Mouse (Mus musculus): Measurements from ENCODE around the gene Tmem231. TPM values are rescaled to one million over a fixed set of nuclear protein-coding genes. Genes with fewer than 3 reads are reported as not detected.

The Tmem231 gene
- 15.9 and 16.8 TPM in 2 replicates for polyA plus RNA-seq (2015; fragmentation: Nextera tagmentation; extraction: Ambion mirVana)

DNA sequence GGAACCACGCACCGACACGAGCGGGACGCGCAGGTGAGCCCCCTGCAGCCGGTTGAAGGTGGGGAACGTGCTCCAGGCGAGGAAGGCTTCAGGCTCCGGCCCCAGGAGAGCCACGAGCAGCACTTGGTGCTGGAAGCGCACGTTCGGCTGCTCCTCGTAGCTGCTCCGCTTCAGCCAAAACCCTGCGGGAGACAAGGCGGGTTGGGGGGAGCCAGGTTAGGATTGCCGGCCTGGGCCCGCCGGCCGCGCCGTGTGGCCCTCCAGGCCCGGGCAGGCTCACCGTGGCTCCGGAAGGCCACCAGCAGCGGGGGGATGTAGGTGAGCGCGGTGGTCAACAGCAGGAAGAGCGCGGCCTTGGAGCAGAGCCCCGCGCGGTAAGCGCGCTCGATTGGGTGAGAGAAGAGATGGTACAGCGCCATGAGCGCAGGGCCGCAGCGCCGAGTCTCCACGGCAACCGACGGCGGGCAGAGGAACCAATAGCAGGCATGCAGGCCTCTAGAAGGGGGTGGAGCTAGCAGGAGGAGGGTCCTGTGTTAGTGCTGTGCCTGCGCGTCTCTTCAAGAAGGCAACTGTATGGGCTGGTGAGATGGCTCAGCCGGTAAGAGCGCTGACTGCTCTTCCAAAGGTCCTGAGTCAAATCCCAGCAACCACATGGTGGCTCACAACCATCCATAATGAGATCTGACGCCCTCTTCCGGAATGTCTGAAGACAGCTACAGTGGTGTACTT lies at the start of gene Tmem231:
TSS of gene Tmem231 (minus strand) at position 534 of the 729 bp plus-strand sequence.
- H3K9ac ChIP-seq (replicated peaks), result peak within 1 kb of the TSS; percentile 84
- no peaks in the 10 kb centered on the region for H3K9me3 ChIP-seq
- no peaks in the 10 kb centered on the region for H3K36me3 ChIP-seq
- H3K4me2 ChIP-seq (replicated peaks), result peak within 1 kb of the TSS; percentile 87
- peak within 1 kb of the TSS; percentile 93 for H3K27ac ChIP-seq
- no peaks in the 10 kb centered on the region for H3K27me3 ChIP-seq
- peaks cover 20% of the 10 kb centered on the region for H3K4me1 ChIP-seq (replicated peaks)
- peak; percentile 100 for ATAC-seq
- H3K4me3 ChIP-seq (replicated peaks), result peak within 1 kb of the TSS; percentile 71
- WGBS, result under 1% methylated on average over 53 of the region's 53 CpGs

- Histone ChIP-seq H3K27ac (no peak overlapping the region), H3K36me3 (peaks cover 50% of the 10 kb centered on the region), H3K9me3 (no peaks in the 10 kb centered on the region), H3K4me3 (replicated peaks) (no peak overlapping the region), H3K27me3 (no peaks in the 10 kb centered on the region), H3K9ac (replicated peaks) (no peak overlapping the region), H3K4me1 (replicated peaks) (no peaks in the 10 kb centered on the region), H3K4me2 (replicated peaks) (no peak overlapping the region)
- ATAC-seq, result no peak
- 82% methylated on average over 7 of the region's 7 CpGs for WGBS
Observed at GRCm38 (mm10) chr8:111982116-111982515, 48.4 kb upstream of the Tmem231 start.

- H3K4me2 ChIP-seq (replicated peaks), result no peak overlapping the region
- H3K27me3 ChIP-seq, result no peaks in the 10 kb centered on the region
- WGBS, result 79% methylated on average over 10 of the region's 10 CpGs
- ATAC-seq, result no peak
- no peaks in the 10 kb centered on the region for H3K9me3 ChIP-seq
- no peak overlapping the region for H3K27ac ChIP-seq
- no peak overlapping the region for H3K4me3 ChIP-seq (replicated peaks)
- peaks cover 45% of the 10 kb centered on the region for H3K36me3 ChIP-seq
- no peaks in the 10 kb centered on the region for H3K4me1 ChIP-seq (replicated peaks)
- H3K9ac ChIP-seq (replicated peaks), result no peak overlapping the region
Observed at GRCm38 (mm10) chr8:111978147-111978546, 44.5 kb upstream of the Tmem231 start.

DNA sequence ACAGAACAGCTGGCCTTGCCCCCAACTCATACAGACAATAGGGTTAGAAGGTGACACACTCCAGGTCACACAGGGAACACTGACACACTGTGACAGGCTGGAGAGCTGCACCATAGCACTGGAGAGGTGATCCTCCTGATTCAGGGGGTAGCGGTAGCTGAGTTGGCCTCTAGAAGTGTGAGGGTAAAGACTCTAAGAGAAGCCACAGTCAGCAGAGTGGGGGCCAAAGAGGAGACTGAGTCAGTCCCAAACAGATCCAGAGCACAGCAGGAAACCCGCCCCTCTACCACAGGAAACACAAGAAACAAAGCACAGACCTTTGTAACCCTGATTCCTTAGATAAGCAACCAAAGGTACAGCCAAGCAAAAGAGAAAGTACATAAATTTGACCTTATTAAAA lies 42.6 kb upstream of the Tmem231 start:
- no peaks in the 10 kb centered on the region for H3K27me3 ChIP-seq
- H3K4me2 ChIP-seq (replicated peaks), result no peak overlapping the region
- H3K36me3 ChIP-seq, result peaks cover 49% of the 10 kb centered on the region
- H3K27ac ChIP-seq, result no peak overlapping the region
- no peaks in the 10 kb centered on the region for H3K4me1 ChIP-seq (replicated peaks)
- no peak overlapping the region for H3K9ac ChIP-seq (replicated peaks)
- no peaks in the 10 kb centered on the region for H3K9me3 ChIP-seq
- no peak overlapping the region for H3K4me3 ChIP-seq (replicated peaks)
- ATAC-seq, result no peak
- 91% methylated on average over 2 of the region's 2 CpGs for whole genome bisulfite sequencing

DNA sequence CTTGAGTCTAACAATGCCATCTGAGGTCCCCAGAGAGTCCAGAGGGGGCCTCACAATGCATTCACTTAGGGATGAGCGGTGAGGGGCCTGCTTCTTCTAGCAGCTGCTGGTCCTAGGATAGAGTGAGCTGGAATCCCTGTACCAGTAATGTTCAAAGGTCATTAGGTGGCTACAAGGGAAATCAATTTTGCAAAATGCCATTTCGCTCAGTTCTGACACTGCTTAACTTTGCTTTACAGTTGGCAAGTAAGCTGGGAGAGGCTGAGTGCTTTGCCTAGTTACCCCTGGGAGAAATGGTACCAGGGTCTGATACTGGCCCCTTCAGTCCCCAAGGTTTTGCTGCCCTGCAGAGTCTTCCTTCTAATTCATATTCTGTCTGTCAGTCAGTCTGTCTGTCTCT lies 42.0 kb upstream of the Tmem231 start:
- Histone ChIP-seq H3K27ac (no peak overlapping the region), H3K36me3 (peaks cover 53% of the 10 kb centered on the region), H3K27me3 (no peaks in the 10 kb centered on the region), H3K4me1 (replicated peaks) (no peaks in the 10 kb centered on the region), H3K4me3 (replicated peaks) (no peak overlapping the region), H3K9ac (replicated peaks) (no peak overlapping the region), H3K9me3 (no peaks in the 10 kb centered on the region), H3K4me2 (replicated peaks) (no peak overlapping the region)
- no peak for ATAC-seq
- 92% methylated on average over 2 of the region's 2 CpGs for WGBS

DNA sequence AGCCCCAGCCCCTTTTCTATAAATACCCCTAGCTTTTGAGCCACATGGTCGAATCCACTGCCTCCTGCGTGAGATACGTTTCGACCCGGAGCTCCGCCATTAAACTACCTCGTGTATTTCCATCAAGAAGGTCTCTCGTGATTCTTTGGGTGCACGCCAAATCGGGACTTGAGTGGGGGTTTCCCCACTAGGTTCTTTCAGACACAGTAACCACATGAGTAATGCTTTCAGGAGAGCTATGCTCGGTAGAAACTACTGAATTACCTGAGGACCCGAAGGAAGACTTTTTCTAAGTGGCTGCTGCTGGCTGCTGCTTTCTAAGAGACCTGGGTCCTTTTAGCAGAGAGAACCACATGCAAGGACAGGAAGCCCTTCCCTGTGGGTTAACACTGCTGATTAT lies 40.5 kb upstream of the Tmem231 start:
- no peak overlapping the region for H3K27ac ChIP-seq
- H3K4me2 ChIP-seq (replicated peaks), result no peak overlapping the region
- H3K27me3 ChIP-seq, result no peaks in the 10 kb centered on the region
- no peaks in the 10 kb centered on the region for H3K4me1 ChIP-seq (replicated peaks)
- no peak overlapping the region for H3K9ac ChIP-seq (replicated peaks)
- H3K4me3 ChIP-seq (replicated peaks), result no peak overlapping the region
- peaks cover 55% of the 10 kb centered on the region for H3K36me3 ChIP-seq
- ATAC-seq, result no peak
- H3K9me3 ChIP-seq, result no peaks in the 10 kb centered on the region
- 97% methylated on average over 12 of the region's 12 CpGs for WGBS

- Histone ChIP-seq H3K4me1 (replicated peaks) (no peaks in the 10 kb centered on the region), H3K27ac (no peak overlapping the region), H3K9me3 (no peaks in the 10 kb centered on the region), H3K27me3 (no peaks in the 10 kb centered on the region), H3K4me2 (replicated peaks) (no peak overlapping the region), H3K9ac (replicated peaks) (no peak overlapping the region), H3K4me3 (replicated peaks) (no peak overlapping the region), H3K36me3 (peaks cover 42% of the 10 kb centered on the region)
- WGBS, result 21% methylated on average over 5 of the region's 5 CpGs
- ATAC-seq, result no peak
Observed at GRCm38 (mm10) chr8:111968991-111969390, 35.3 kb upstream of the Tmem231 start.

GRCm38 (mm10) chr8:111968541-111968940 lies 34.9 kb upstream of the Tmem231 start:
- Histone ChIP-seq H3K9ac (replicated peaks) (no peak overlapping the region), H3K4me2 (replicated peaks) (no peak overlapping the region), H3K4me3 (replicated peaks) (no peak overlapping the region), H3K27ac (no peak overlapping the region), H3K27me3 (no peaks in the 10 kb centered on the region), H3K4me1 (replicated peaks) (no peaks in the 10 kb centered on the region), H3K36me3 (peaks cover 38% of the 10 kb centered on the region), H3K9me3 (no peaks in the 10 kb centered on the region)
- no peak for ATAC-seq
- 78% methylated on average over 10 of the region's 10 CpGs for WGBS

GRCm38 (mm10) chr8:111967246-111967870 lies 33.7 kb upstream of the Tmem231 start:
- Histone ChIP-seq H3K9me3 (no peaks in the 10 kb centered on the region), H3K27ac (no peak overlapping the region), H3K4me2 (replicated peaks) (no peak overlapping the region), H3K9ac (replicated peaks) (no peak overlapping the region), H3K36me3 (peaks cover 31% of the 10 kb centered on the region), H3K4me1 (replicated peaks) (no peaks in the 10 kb centered on the region; the same call in 1 of the 2 replicates), H3K4me3 (replicated peaks) (no peak overlapping the region), H3K27me3 (no peaks in the 10 kb centered on the region)
- ATAC-seq, result no peak
- WGBS, result 84% methylated on average over 5 of the region's 5 CpGs

DNA sequence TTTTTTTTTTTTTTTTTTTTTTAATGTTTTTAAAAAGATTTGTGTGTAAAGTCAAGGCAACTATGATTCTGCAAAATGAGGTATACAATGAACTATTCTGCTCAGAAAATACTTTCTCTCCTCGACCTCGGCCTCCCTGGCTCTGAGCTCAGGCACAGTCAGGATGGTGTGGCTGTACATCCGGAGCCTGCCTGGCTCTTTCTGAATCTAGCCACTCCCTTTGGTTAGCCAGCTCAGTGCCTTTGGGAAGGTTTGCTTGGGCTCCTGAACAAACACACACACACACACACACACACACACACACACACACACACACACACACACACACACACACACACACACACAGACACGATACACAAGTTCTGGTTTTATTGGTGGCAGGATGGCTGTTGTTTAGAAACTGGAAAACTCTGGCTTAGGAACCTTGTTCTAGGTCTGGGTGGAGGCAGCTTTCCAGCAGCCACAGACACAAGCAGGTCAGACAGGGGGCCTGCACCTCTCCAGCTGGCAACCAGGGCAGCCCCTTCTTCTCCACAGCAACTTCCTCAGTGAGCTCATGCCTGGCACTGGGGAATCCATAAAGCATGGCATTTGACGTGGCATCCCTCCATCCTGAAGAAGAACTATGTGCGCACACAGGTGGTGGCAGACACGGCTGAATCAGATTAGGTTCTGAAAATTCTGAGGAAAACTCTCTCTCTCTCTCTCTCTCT lies 31.3 kb upstream of the Tmem231 start:
- no peak for ATAC-seq
- no peak overlapping the region for H3K4me3 ChIP-seq (replicated peaks)
- H3K4me2 ChIP-seq (replicated peaks), result no peak overlapping the region
- 82% methylated on average over 7 of the region's 7 CpGs for WGBS
- H3K36me3 ChIP-seq, result peaks cover 20% of the 10 kb centered on the region
- no peak overlapping the region for H3K9ac ChIP-seq (replicated peaks)
- H3K27ac ChIP-seq, result no peak overlapping the region
- H3K4me1 ChIP-seq (replicated peaks), result no peaks in the 10 kb centered on the region; the same call in 1 of the 2 replicates
- H3K27me3 ChIP-seq, result no peaks in the 10 kb centered on the region
- H3K9me3 ChIP-seq, result no peaks in the 10 kb centered on the region

GRCm38 (mm10) chr8:111964351-111964750 lies 30.7 kb upstream of the Tmem231 start:
- H3K4me3 ChIP-seq (replicated peaks), result no peak overlapping the region
- no peak overlapping the region for H3K4me2 ChIP-seq (replicated peaks)
- H3K27ac ChIP-seq, result no peak overlapping the region
- H3K36me3 ChIP-seq, result peaks cover 20% of the 10 kb centered on the region
- ATAC-seq, result no peak
- no peaks in the 10 kb centered on the region for H3K9me3 ChIP-seq
- H3K4me1 ChIP-seq (replicated peaks), result no peaks in the 10 kb centered on the region; the same call in 1 of the 2 replicates
- WGBS, result 69% methylated on average over 5 of the region's 5 CpGs
- no peaks in the 10 kb centered on the region for H3K27me3 ChIP-seq
- H3K9ac ChIP-seq (replicated peaks), result no peak overlapping the region

DNA sequence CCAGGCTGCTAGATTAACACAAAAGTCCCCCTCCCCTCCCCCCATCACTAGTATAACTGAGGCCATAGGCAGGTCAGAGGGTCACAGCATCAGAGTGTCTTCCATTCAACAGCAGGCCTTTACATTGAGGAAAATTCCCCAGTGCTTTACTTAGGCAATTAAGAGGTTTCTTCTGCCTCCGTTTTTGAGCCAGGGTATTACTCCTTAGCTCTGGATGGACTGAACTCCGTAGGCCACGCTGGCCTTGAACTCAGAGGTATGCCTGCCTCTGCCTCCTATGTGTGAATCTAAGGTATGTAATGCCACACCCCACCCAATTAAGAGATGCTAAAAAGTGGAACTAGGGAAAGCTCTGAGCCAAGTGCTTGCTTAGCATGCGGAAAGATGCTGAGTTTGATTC lies 29.9 kb upstream of the Tmem231 start:
- Histone ChIP-seq H3K27me3 (no peaks in the 10 kb centered on the region), H3K4me3 (replicated peaks) (no peak overlapping the region), H3K4me2 (replicated peaks) (no peak overlapping the region), H3K9me3 (no peaks in the 10 kb centered on the region), H3K4me1 (replicated peaks) (no peaks in the 10 kb centered on the region; the same call in 1 of the 2 replicates), H3K36me3 (peaks cover 16% of the 10 kb centered on the region), H3K27ac (no peak overlapping the region), H3K9ac (replicated peaks) (no peak overlapping the region)
- ATAC-seq, result no peak
- 78% methylated on average over 4 of the region's 4 CpGs for WGBS

Measured in midbrain, embryonic 13.5 days (tissue).